Mouse (Mus musculus) right cerebral cortex, postnatal 36 days (tissue): ENCODE results near the gene H2afx.
"Not testable (repeated sequence)": the region's sequence is repeated elsewhere in the genome, so short reads cannot be mapped to it uniquely, and the experiment has no call there.

ENCODE experiments used
- DNase-seq, 2 experiments: peaks; one replicate each; pipeline ENCODE4 v3.0.0; 2022; ENCODE audit warnings: low spot score in 2 of 2, mixed read lengths in 1 of 2

H2afx gene

GRCm38 (mm10) chr9:44334396-44335330 is at the start of gene H2afx:
TSS of gene H2afx (plus strand) at chr9:44334694.
- DNase-seq = peak; percentile 97 to 99

- no peak for DNase-seq
These were observed 48.1 kb upstream of the H2afx start for GRCm38 (mm10) chr9:44286256-44286850.

- no peak for DNase-seq
These were observed 47.5 kb upstream of the H2afx start for GRCm38 (mm10) chr9:44287003-44287400.

GRCm38 (mm10) chr9:44287401-44288075 is 47.0 kb upstream of the H2afx start:
- no peak for DNase-seq

GRCm38 (mm10) chr9:44288076-44288958 is 46.2 kb upstream of the H2afx start, which contains the start of gene Abcg4:
TSS of gene Abcg4 (minus strand) at chr9:44288615.
- DNase-seq = peak; percentile 37 to 41

GRCm38 (mm10) chr9:44288959-44289291 is 45.6 kb upstream of the H2afx start:
- no peak for DNase-seq

GRCm38 (mm10) chr9:44292490-44292889 is 42.0 kb upstream of the H2afx start:
- no peak for DNase-seq

- not testable (repeated sequence) for DNase-seq
These were observed 34.5 kb upstream of the H2afx start for GRCm38 (mm10) chr9:44300001-44300400.

GRCm38 (mm10) chr9:44305466-44306079 is 28.9 kb upstream of the H2afx start, which contains the start of gene Hinfp:
TSS of gene Hinfp (minus strand) at chr9:44305671.
- DNase-seq = peak; percentile 98 to 99

GRCm38 (mm10) chr9:44306532-44306931 is 28.0 kb upstream of the H2afx start:
- DNase-seq = no peak

- no peak for DNase-seq
These were observed 27.2 kb upstream of the H2afx start for GRCm38 (mm10) chr9:44307248-44307647.

GRCm38 (mm10) chr9:44309756-44310155 is 24.7 kb upstream of the H2afx start:
- DNase-seq = no peak

- no peak for DNase-seq
These were observed 23.8 kb upstream of the H2afx start for GRCm38 (mm10) chr9:44310750-44311135.

GRCm38 (mm10) chr9:44311136-44312134 is 23.1 kb upstream of the H2afx start:
- DNase-seq = no peak

GRCm38 (mm10) chr9:44313476-44314256 is 20.8 kb upstream of the H2afx start:
- peak; percentile 78 to 79 for DNase-seq

- DNase-seq = no peak
These were observed 20.3 kb upstream of the H2afx start for GRCm38 (mm10) chr9:44314257-44314547.

- no peak for DNase-seq
These were observed 19.6 kb upstream of the H2afx start for GRCm38 (mm10) chr9:44314910-44315309.

- no peak for DNase-seq
These were observed 17.0 kb upstream of the H2afx start for GRCm38 (mm10) chr9:44317452-44317851.
